9 mouse cellular contexts compared by ENCODE assay signal in the genomic region with DNA sequence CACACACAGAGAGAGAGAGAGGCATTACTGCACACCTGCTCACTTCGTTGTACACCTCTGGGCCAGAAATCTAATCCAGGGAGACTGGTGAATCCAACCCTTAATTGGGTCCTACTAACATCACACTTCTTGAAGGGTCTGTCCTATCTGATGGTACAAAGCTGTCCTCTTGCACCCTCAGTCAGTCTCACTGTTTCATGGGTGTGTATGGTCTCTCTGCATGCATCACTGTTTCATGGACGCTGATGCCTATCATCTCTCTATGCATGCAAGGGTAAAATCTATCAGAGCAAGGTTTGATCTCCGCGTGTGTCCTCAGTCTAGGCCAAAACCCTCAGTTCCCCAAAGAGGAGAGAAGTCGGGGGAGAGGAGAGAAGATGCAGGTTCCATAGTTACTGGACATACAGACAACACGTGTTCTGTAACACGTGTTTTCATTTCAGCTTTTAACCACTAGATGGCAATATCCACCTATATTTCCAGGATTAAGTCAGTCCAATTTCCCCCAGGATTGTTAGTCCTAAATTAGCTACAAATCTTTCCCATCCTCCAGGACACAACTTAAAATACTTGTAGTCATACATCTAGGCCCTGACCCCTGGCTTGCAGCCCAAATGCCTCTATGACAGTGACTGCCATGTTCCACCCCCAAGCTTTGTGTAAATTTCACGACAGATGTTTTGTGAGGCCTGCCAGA. TPM values are rescaled to one million over a fixed set of nuclear protein-coding genes. Genes with fewer than 3 reads are reported as not detected.
DNase-seq lines count a peak whose midpoint lies in the region; ATAC-seq and TF ChIP-seq lines count a peak whose summit lies in the region.
"Had no signal": no experiment of that assay in that cellular context is flagged by ENCODE, and none has a peak within 500 bp of the region (broad histone marks: within the 10 kb centered on the region; RNA-seq: fewer than 3 reads in every experiment).

No protein-coding gene starts in this region.

- H3K9me3 ChIP-seq in forebrain, embryonic 16.5 days (ENCODE audit: control insufficient read depth, low read length), result no peaks in the 10 kb centered on the region
- H3K9me3 ChIP-seq: embryonic facial prominence, embryonic 13.5 days had no signal

- peak; percentile 21 for DNase-seq in kidney, adult 18-20 months
- DNase-seq in kidney, adult 11 months, result no peak
- DNase-seq in ZHBTc4 (ENCODE audit: low read depth, low spot score), result peak; percentile 77
- DNase-seq in kidney, adult 2 months, result peak; percentile 68
- DNase-seq in lung, postnatal 25 days (ENCODE audit: low spot score), result peak; percentile 59
- peak; percentile 25 for DNase-seq in right cerebral cortex, postnatal 14 days

- WGBS in forebrain, embryonic 16.5 days, result 24% methylated on average over 8 of the region's 8 CpGs
- 30% methylated on average over 8 of the region's 8 CpGs for WGBS in kidney, adult 2 months

- no peak overlapping the region for H3K27ac ChIP-seq in forebrain, embryonic 16.5 days (ENCODE audit: low read length)
- no peak overlapping the region for H3K27ac ChIP-seq in kidney, adult 2 months (ENCODE audit: insufficient read depth, low read depth, low read length)
- H3K27ac ChIP-seq: embryonic facial prominence, embryonic 13.5 days had no signal

- H3K4me1 ChIP-seq in forebrain, embryonic 16.5 days (replicated peaks; ENCODE audit: control insufficient read depth, insufficient read depth, low read length), result peaks cover 4% of the 10 kb centered on the region; the same call in 1 of the 2 replicates
- H3K4me1 ChIP-seq in kidney, adult 2 months (ENCODE audit: control insufficient read depth, insufficient read depth, low read length), result no peaks in the 10 kb centered on the region
- H3K4me1 ChIP-seq: embryonic facial prominence, embryonic 13.5 days had no signal

- peak; percentile 52; the same call in 1 of the 2 replicates for ATAC-seq in forebrain, embryonic 16.5 days
- no peak for ATAC-seq in inflammation-experienced regulatory T-cells, adult 6 months

- H3K27me3 ChIP-seq in forebrain, embryonic 16.5 days (replicated peaks; ENCODE audit: control insufficient read depth, insufficient read depth, low read length), result no peaks in the 10 kb centered on the region
- no peaks in the 10 kb centered on the region for H3K27me3 ChIP-seq in kidney, adult 2 months (replicated peaks; ENCODE audit: control insufficient read depth, insufficient read depth, low read length)
- H3K27me3 ChIP-seq: embryonic facial prominence, embryonic 13.5 days had no signal

- no peak overlapping the region for H3K4me3 ChIP-seq in forebrain, embryonic 16.5 days (replicated peaks; ENCODE audit: low read length)
- H3K4me3 ChIP-seq in kidney, adult 2 months (ENCODE audit: insufficient read depth, low read depth, low read length), result no peak overlapping the region
- H3K4me3 ChIP-seq: embryonic facial prominence, embryonic 13.5 days had no signal

- no peak for TF ChIP-seq POLR2A in kidney, adult 2 months (IDR thresholded peaks at IDR 0.05; ENCODE audit: low read depth, low read length)

- TF ChIP-seq CTCF in kidney, adult 2 months (conservative IDR thresholded peaks at IDR 0.05; ENCODE audit: insufficient read depth, insufficient read length, low read depth, low read length), result peak; percentile 32; the same call in 1 of the 2 replicates

- H3K9ac ChIP-seq in forebrain, embryonic 16.5 days (replicated peaks; ENCODE audit: low read depth, low read length), result 0 out of 2 replicates have a peak overlapping the region, but pooled peaks have one; percentile 13
- H3K9ac ChIP-seq: embryonic facial prominence, embryonic 13.5 days had no signal

- H3K36me3 ChIP-seq in forebrain, embryonic 16.5 days (ENCODE audit: control insufficient read depth, insufficient read depth), result no peaks in the 10 kb centered on the region
- H3K36me3 ChIP-seq in kidney, adult 2 months (ENCODE audit: control insufficient read depth, insufficient read depth, low read length), result no peaks in the 10 kb centered on the region
- H3K36me3 ChIP-seq: embryonic facial prominence, embryonic 13.5 days had no signal

- peak overlapping the region; percentile 42 for H3K4me2 ChIP-seq in forebrain, embryonic 16.5 days (ENCODE audit: low read length)
- H3K4me2 ChIP-seq: embryonic facial prominence, embryonic 13.5 days had no signal

RNA-seq across cellular contexts. Expression of gene Ccl9, which starts 22.2 kb away (rescaled TPM):
- polyA plus RNA-seq in forebrain, embryonic 16.5 days (2015; fragmentation: Nextera tagmentation; extraction: Ambion mirVana), result 1.9 TPM in 2 replicates
- 0.92 and 1.7 TPM in 2 replicates for polyA plus RNA-seq in kidney, adult 2 months (2012; rRNA removed)
- polyA plus RNA-seq in inflammation-experienced regulatory T-cells, adult 6 months (2017; shearing (Covaris generic)), result not detected

RNA-seq across cellular contexts. Expression of gene Ccl5, which starts 25.9 kb away (rescaled TPM):
- 0.60 TPM in 1 of 2 replicates, not detected in the other for polyA plus RNA-seq in forebrain, embryonic 16.5 days (2015; fragmentation: Nextera tagmentation; extraction: Ambion mirVana)
- polyA plus RNA-seq in kidney, adult 2 months (2012; rRNA removed), result 11.5 and 70.3 TPM in 2 replicates
- polyA plus RNA-seq in inflammation-experienced regulatory T-cells, adult 6 months (2017; shearing (Covaris generic)), result 1,000 to 10,000 TPM in 1 of 3 experiments, 100 to 1,000 TPM in 2; 180 to 6,393 (median 256) TPM
- polyA plus RNA-seq: embryonic facial prominence, embryonic 13.5 days had no signal

RNA-seq across cellular contexts. Expression of gene Heatr9, which starts 34.3 kb away (rescaled TPM):
- not detected in 2 replicates for polyA plus RNA-seq in forebrain, embryonic 16.5 days (2015; fragmentation: Nextera tagmentation; extraction: Ambion mirVana)
- 0.03 TPM in 1 of 2 replicates, not detected in the other for polyA plus RNA-seq in kidney, adult 2 months (2012; rRNA removed)
- polyA plus RNA-seq in inflammation-experienced regulatory T-cells, adult 6 months (2017; shearing (Covaris generic)), result 1 to 10 TPM in 1 of 3 experiments, under 1 TPM in 1, not detected in 1; 0.24 to 6.5 TPM
- polyA plus RNA-seq: embryonic facial prominence, embryonic 13.5 days had no signal

RNA-seq across cellular contexts. Expression of gene Ccl6, which starts 36.7 kb away (rescaled TPM):
- 1.9 and 2.4 TPM in 2 replicates for polyA plus RNA-seq in forebrain, embryonic 16.5 days (2015; fragmentation: Nextera tagmentation; extraction: Ambion mirVana)
- 3.9 and 6.2 TPM in 2 replicates for polyA plus RNA-seq in kidney, adult 2 months (2012; rRNA removed)
- polyA plus RNA-seq in inflammation-experienced regulatory T-cells, adult 6 months (2017; shearing (Covaris generic)), result 1 to 10 TPM in 1 of 3 experiments, not detected in 2; 1.3 TPM
